Mouse (Mus musculus): Measurements from ENCODE around the gene Arf5. TPM values are rescaled to one million over a fixed set of nuclear protein-coding genes. Genes with fewer than 3 reads are reported as not detected.

Gene Arf5
- total RNA-seq, 2 experiments from 2014 or later = 97.7 to 99.2 TPM

- intact Hi-C loops (cut with DNase I; ENCODE audit: low total_unique reads) = loop anchor here (5.0 to 10.0 kb wide), 2 partner anchors 53 to 210 kb away; partner anchors contain the start of gene Arf5
- DNase-seq = no peak
These were observed 51.5 kb downstream of the Arf5 start, which contains the start of gene Snd1 for GRCm38 (mm10) chr6:28474839-28475238. TSS of gene Snd1 (plus strand) at chr6:28475139.

Other genes with a start within 250 kb of the Arf5 start
- 1 to 10 TPM; 5.6 to 6.0 TPM for gene Zfp800, start 25.6 kb upstream of the Arf5 start, total RNA-seq (2021)
- gene Fscn3, start 4.2 kb downstream of the Arf5 start, total RNA-seq (2021) = not detected
- gene Gcc1, start 4.8 kb downstream of the Arf5 start, total RNA-seq (2021) = 1 to 10 TPM; 5.4 to 5.7 TPM
- not detected for gene Pax4, start 25.8 kb downstream of the Arf5 start, total RNA-seq (2021)
- gene Snd1, start 51.6 kb downstream of the Arf5 start, total RNA-seq (2021) = 10 to 100 TPM; 43.4 to 51.3 TPM